Mouse (Mus musculus): Measurements from ENCODE around the gene Stk24. TPM values are rescaled to one million over a fixed set of nuclear protein-coding genes. Genes with fewer than 3 reads are reported as not detected.

The Stk24 gene
- polyA plus RNA-seq, 1 experiment = 101 TPM

- no peak overlapping the region for H3K4me3 ChIP-seq (ENCODE audit: insufficient read depth, low read length)
- TF ChIP-seq POLR2A (IDR thresholded peaks at IDR 0.05; ENCODE audit: borderline replicate concordance, low read depth, low read length) = no peak
- no peak for TF ChIP-seq CTCF (IDR thresholded peaks at IDR 0.05; ENCODE audit: low read depth, low read length)
- no peak overlapping the region for H3K27ac ChIP-seq (ENCODE audit: insufficient read depth, low read depth, low read length)
- H3K4me1 ChIP-seq (ENCODE audit: control insufficient read depth, insufficient read depth, low read length) = peaks cover 40% of the 10 kb centered on the region
These were observed 57.2 kb downstream of the Stk24 start for GRCm38 (mm10) chr14:121322641-121323040.

DNA sequence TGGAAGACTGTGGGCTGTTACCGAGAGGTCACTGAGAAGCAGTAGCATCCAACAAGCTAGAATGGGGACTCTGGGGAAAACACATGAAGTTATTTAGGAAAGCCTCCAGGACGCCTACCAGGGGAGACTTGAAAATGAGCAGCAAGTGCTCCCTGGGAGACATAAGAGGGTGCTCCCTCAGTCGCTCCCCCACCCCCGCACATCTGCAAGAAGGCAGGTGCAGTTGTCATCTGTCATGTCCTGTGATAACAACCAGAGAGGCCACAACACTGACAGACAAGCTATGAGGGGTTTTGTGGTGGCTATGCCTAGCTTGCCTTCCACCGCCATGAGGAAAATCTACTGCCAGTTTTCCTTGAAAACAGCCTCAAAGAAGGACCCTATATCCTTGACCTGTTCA, 57.7 kb downstream of the Stk24 start:
- Histone ChIP-seq H3K27ac (ENCODE audit: insufficient read depth, low read depth, low read length) (no peak overlapping the region), H3K4me1 (ENCODE audit: control insufficient read depth, insufficient read depth, low read length) (peaks cover 37% of the 10 kb centered on the region), H3K4me3 (ENCODE audit: insufficient read depth, low read length) (no peak overlapping the region)
- TF ChIP-seq POLR2A (IDR thresholded peaks at IDR 0.05; ENCODE audit: borderline replicate concordance, low read depth, low read length) = no peak
- no peak for TF ChIP-seq CTCF (IDR thresholded peaks at IDR 0.05; ENCODE audit: low read depth, low read length)

DNA sequence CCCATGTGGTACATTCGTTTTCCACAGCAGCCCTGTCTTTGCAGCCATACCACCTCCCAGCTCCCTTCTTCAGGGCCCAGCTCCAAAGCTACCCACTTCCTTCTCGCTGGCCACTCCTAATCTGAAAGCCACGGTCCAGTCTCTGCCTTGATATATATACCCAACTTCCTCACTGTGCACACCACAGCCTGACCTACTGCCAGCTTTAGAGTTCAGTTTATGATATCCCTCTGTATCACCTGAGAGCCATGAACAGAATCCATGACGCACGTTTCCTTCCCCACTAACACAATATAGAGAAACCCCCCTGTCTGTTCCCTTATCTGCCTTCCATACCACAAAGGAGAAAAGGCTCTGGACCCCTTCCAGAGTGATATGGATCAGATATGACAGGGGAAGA, 61.4 kb downstream of the Stk24 start:
- TF ChIP-seq POLR2A (IDR thresholded peaks at IDR 0.05; ENCODE audit: borderline replicate concordance, low read depth, low read length) = no peak
- TF ChIP-seq CTCF (IDR thresholded peaks at IDR 0.05; ENCODE audit: low read depth, low read length) = no peak
- Histone ChIP-seq H3K27ac (ENCODE audit: insufficient read depth, low read depth, low read length) (no peak overlapping the region), H3K4me1 (ENCODE audit: control insufficient read depth, insufficient read depth, low read length) (peaks cover 29% of the 10 kb centered on the region), H3K4me3 (ENCODE audit: insufficient read depth, low read length) (no peak overlapping the region)

- no peak overlapping the region for H3K4me3 ChIP-seq (ENCODE audit: insufficient read depth, low read length)
- no peak overlapping the region for H3K27ac ChIP-seq (ENCODE audit: insufficient read depth, low read depth, low read length)
- no peak for TF ChIP-seq CTCF (IDR thresholded peaks at IDR 0.05; ENCODE audit: low read depth, low read length)
- no peak for TF ChIP-seq POLR2A (IDR thresholded peaks at IDR 0.05; ENCODE audit: borderline replicate concordance, low read depth, low read length)
- H3K4me1 ChIP-seq (ENCODE audit: control insufficient read depth, insufficient read depth, low read length) = peaks cover 29% of the 10 kb centered on the region
These were observed 62.5 kb downstream of the Stk24 start for GRCm38 (mm10) chr14:121317312-121317671.

DNA sequence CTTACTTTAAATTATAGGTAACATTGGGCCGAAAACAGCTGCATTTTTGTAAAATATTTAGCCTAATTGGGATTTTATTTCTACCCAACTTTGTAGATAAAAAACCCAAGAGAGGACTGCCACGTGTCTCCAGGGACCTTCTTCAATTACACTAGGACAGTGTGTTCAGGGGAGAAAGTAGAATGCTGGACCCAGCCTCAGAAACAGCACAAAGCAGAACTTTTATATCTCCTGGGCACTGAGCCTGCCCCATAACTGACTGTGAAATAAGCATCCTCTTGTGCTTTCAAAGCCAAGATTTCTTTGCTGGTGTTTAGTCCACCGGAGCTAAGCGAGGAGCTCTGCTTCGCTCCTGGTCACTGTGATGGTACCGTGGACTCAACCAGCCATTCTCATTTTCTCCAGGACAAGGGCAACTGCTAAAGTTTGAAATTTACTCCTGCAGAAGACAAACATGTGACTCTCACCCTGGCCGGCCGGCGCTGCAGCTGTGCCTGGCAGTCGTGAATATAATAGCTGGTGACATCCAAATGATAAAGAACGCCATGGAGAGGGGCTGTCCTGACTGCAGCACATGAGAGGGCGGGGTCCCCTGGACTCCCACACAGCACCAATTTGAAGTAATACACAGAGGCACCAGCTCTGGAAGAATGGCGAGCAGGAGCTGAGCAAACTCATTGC, 63.0 kb downstream of the Stk24 start:
- no peak for TF ChIP-seq CTCF (IDR thresholded peaks at IDR 0.05; ENCODE audit: low read depth, low read length)
- Histone ChIP-seq H3K4me1 (ENCODE audit: control insufficient read depth, insufficient read depth, low read length) (peaks cover 29% of the 10 kb centered on the region), H3K27ac (ENCODE audit: insufficient read depth, low read depth, low read length) (no peak overlapping the region), H3K4me3 (ENCODE audit: insufficient read depth, low read length) (no peak overlapping the region)

DNA sequence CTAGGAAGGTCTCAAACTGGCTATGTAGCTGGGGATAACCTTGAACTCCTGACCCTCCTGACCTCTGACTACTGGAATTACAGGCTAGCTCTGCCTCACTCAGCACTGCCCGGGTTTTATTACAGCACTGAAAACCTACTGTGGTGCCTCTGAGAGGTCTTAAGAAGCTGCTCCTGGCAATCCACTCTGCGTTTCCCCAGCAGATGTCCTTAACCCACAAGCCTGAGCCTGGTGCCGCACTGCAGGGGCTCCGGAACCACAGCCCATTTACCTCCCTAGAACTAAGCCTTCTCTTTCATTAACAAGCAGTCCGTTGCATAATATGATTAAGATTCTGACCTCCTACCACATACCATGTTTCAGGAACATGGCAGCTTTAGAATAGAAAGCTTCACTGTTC, 63.7 kb downstream of the Stk24 start:
- Histone ChIP-seq H3K4me3 (ENCODE audit: insufficient read depth, low read length) (no peak overlapping the region), H3K4me1 (ENCODE audit: control insufficient read depth, insufficient read depth, low read length) (peaks cover 34% of the 10 kb centered on the region), H3K27ac (ENCODE audit: insufficient read depth, low read depth, low read length) (no peak overlapping the region)
- TF ChIP-seq CTCF (IDR thresholded peaks at IDR 0.05; ENCODE audit: low read depth, low read length) = no peak
- no peak for TF ChIP-seq POLR2A (IDR thresholded peaks at IDR 0.05; ENCODE audit: borderline replicate concordance, low read depth, low read length)

DNA sequence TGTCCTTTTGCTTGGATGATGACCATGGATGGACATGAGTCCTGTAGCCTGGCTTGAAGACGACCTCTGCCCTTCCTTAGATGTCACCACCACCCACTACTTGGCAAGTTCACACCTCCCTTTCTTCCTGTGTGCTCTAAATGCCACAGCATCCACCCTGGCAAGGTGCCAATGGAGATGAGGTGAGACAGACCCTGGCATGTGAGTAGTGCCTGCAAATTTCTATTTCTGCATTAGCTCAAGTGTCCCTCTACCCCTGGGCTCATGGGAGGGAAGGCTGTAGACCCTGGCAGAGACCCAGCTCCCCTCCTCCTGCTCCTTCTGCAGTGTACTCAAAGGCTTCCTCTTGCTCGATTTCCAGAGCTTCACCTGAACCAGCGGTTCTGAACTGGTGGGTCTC, 64.9 kb downstream of the Stk24 start:
- no peak overlapping the region for H3K27ac ChIP-seq (ENCODE audit: insufficient read depth, low read depth, low read length)
- peaks cover 39% of the 10 kb centered on the region for H3K4me1 ChIP-seq (ENCODE audit: control insufficient read depth, insufficient read depth, low read length)
- no peak overlapping the region for H3K4me3 ChIP-seq (ENCODE audit: insufficient read depth, low read length)
- TF ChIP-seq CTCF (IDR thresholded peaks at IDR 0.05; ENCODE audit: low read depth, low read length) (no peak), POLR2A (IDR thresholded peaks at IDR 0.05; ENCODE audit: borderline replicate concordance, low read depth, low read length) (no peak)

DNA sequence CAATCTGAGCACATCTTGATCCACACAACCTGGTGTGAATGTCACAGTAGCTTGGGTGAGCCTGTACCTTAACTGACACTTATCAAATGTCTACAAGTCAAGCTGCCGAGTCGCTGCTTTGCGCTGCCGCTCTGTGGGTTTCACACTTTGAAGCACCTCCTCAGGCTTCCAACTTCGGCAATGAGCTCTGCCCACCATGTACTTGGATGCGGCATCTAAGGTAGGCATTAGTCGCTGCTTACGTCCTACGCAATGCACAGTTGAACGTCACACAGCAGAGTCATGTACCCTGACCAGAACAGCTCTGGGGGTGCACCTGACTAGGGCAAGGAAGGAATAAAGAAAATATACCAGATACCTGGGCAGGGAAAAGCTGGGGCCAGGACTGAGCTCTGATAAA, 66.5 kb downstream of the Stk24 start:
- H3K4me1 ChIP-seq (ENCODE audit: control insufficient read depth, insufficient read depth, low read length) = peaks cover 34% of the 10 kb centered on the region
- TF ChIP-seq POLR2A (IDR thresholded peaks at IDR 0.05; ENCODE audit: borderline replicate concordance, low read depth, low read length) (no peak), CTCF (IDR thresholded peaks at IDR 0.05; ENCODE audit: low read depth, low read length) (no peak)
- no peak overlapping the region for H3K27ac ChIP-seq (ENCODE audit: insufficient read depth, low read depth, low read length)

GRCm38 (mm10) chr14:121311083-121311482, 68.7 kb downstream of the Stk24 start:
- H3K4me1 ChIP-seq (ENCODE audit: control insufficient read depth, insufficient read depth, low read length) = peaks cover 20% of the 10 kb centered on the region
- TF ChIP-seq POLR2A (IDR thresholded peaks at IDR 0.05; ENCODE audit: borderline replicate concordance, low read depth, low read length) (no peak), CTCF (IDR thresholded peaks at IDR 0.05; ENCODE audit: low read depth, low read length) (no peak)

More for the DNA sequence above, 66.5 kb downstream of the Stk24 start:
- no peak overlapping the region for H3K4me3 ChIP-seq (ENCODE audit: insufficient read depth, low read length)

DNA sequence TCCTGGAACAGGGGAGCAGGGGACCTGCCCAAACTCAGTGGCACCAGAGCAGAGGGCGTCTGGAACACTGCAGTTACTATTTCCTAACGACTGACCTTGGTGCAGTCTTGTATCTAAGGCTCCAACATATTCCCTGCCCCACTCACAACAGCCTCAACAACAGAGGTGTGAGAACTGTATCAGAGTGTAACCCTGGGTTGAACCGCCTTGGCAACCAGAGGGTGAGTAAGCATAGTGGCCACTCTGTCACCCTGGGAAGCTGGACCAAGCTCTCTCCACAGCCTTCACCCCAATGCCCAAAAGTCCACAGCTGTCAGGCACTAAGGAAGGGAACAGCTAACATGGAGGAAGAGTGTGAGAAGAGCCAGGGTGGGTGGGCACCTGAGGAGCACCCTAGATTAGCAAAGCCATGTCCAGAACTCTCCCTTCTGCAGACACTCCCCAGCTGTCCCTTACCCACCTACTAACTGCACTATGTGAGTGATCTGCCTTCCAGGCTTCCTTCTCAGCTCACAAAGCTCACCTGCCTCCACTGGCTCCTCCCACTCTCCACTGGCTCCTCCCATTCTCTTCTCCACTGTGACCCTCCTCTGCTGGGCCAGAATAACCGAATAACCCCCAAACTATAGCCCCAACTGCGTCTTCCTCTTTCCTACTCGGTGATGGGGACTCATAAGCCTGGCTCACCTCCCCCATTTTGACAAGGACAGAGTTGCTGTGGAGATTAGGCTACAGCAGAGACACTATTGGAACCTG, 69.3 kb downstream of the Stk24 start:
- H3K27ac ChIP-seq (ENCODE audit: insufficient read depth, low read depth, low read length) = no peak overlapping the region
- no peak overlapping the region for H3K4me3 ChIP-seq (ENCODE audit: insufficient read depth, low read length)
- TF ChIP-seq CTCF (IDR thresholded peaks at IDR 0.05; ENCODE audit: low read depth, low read length) (no peak), POLR2A (IDR thresholded peaks at IDR 0.05; ENCODE audit: borderline replicate concordance, low read depth, low read length) (no peak)
- H3K4me1 ChIP-seq (ENCODE audit: control insufficient read depth, insufficient read depth, low read length) = peaks cover 16% of the 10 kb centered on the region

More at GRCm38 (mm10) chr14:121311083-121311482, 68.7 kb downstream of the Stk24 start:
- Histone ChIP-seq H3K27ac (ENCODE audit: insufficient read depth, low read depth, low read length) (no peak overlapping the region), H3K4me3 (ENCODE audit: insufficient read depth, low read length) (no peak overlapping the region)
